Mouse (Mus musculus) spleen, adult 2 months (tissue): ENCODE data around the gene Spatc1l.

ENCODE experiments used
- CTCF ChIP-seq: fragments of 200-500 bp; IDR thresholded peaks from 2 replicates; pipeline ENCODE4 v1.5.1; 2011; ENCODE audit warnings: mild to moderate bottlenecking, inconsistent platforms; ENCODE audit not compliant: insufficient read depth, insufficient read length, insufficient replicate concordance; ENCODE audit errors: extremely low read depth
- POLR2A ChIP-seq: fragments of 200-500 bp; IDR thresholded peaks from 2 replicates; pipeline ENCODE4 v1.6.1; 2011; ENCODE audit warnings: low read depth, low read length, inconsistent platforms

GRCm38 (mm10) chr10:76550458-76550857 is 11.6 kb upstream of the Spatc1l start:
- TF ChIP-seq POLR2A (no peak), CTCF (no peak)
